10 mouse cellular contexts compared by ENCODE assay signal in genomic region chr2:32155614-32156013, GRCm38 (mm10). TPM values are rescaled to one million over a fixed set of nuclear protein-coding genes. Genes with fewer than 3 reads are reported as not detected.
DNase-seq lines count a peak whose midpoint lies in the region; ATAC-seq lines count a peak whose summit lies in the region.
"Had no signal": no experiment of that assay in that cellular context is flagged by ENCODE, and none has a peak within 500 bp of the region (broad histone marks: within the 10 kb centered on the region; RNA-seq: fewer than 3 reads in every experiment).

No protein-coding gene starts in this region.

- peak overlapping the region; percentile 87 for H3K4me2 ChIP-seq in heart, embryonic 14.5 days (ENCODE audit: low read length)
- H3K4me2 ChIP-seq in forebrain, embryonic 15.5 days (replicated peaks): 0 out of 2 replicates have a peak overlapping the region, but pooled peaks have one; percentile 2
- peak overlapping the region; percentile 100 for H3K4me2 ChIP-seq in midbrain, embryonic 13.5 days (replicated peaks)

- H3K36me3 ChIP-seq in heart, embryonic 14.5 days (ENCODE audit: control insufficient read depth, insufficient read depth, low read length): no peaks in the 10 kb centered on the region
- H3K36me3 ChIP-seq in forebrain, embryonic 15.5 days: no peaks in the 10 kb centered on the region
- H3K36me3 ChIP-seq in midbrain, embryonic 13.5 days: 0 out of 2 replicates have a peak, but pooled peaks cover 4% of the 10 kb centered on the region

- ATAC-seq in heart, embryonic 14.5 days (ENCODE audit: insufficient number of reproducible peaks, insufficient read depth, low FRiP score, low read depth): no peak
- ATAC-seq in CD4-positive, CD25-positive, alpha-beta regulatory T cell, adult 4 months: peak; percentile 59
- ATAC-seq in forebrain, embryonic 15.5 days (replicated peaks): no peak
- no peak for ATAC-seq in midbrain, embryonic 13.5 days

- H3K27ac ChIP-seq in heart, embryonic 14.5 days (replicated peaks in 1 of 2; ENCODE audit: control insufficient read depth in 1 of 2, insufficient read depth in 1 of 2, low read depth in 2 of 2, low read length in 2 of 2): no peak overlapping the region; a peak in 1 of 4 replicates
- 0 out of 2 replicates have a peak overlapping the region, but pooled peaks have one; percentile 9 for H3K27ac ChIP-seq in forebrain, embryonic 15.5 days (replicated peaks)
- peak overlapping the region; percentile 99; the same call in 1 of the 2 replicates for H3K27ac ChIP-seq in midbrain, embryonic 13.5 days

- intact Hi-C loops in left cerebral cortex, postnatal 25 days (cut with DNase I): no loop called here

- WGBS in heart, embryonic 14.5 days: 33% methylated on average over 6 of the region's 6 CpGs
- WGBS in forebrain, embryonic 15.5 days: 72% methylated on average over 6 of the region's 6 CpGs
- 60% methylated on average over 6 of the region's 6 CpGs for WGBS in midbrain, embryonic 13.5 days

- H3K4me1 ChIP-seq in heart, embryonic 14.5 days (ENCODE audit: control insufficient read depth in 2 of 2, insufficient read depth in 2 of 2, low read length in 2 of 2): peaks cover 63 to 85% of the 10 kb centered on the region in 2 experiments
- H3K4me1 ChIP-seq in forebrain, embryonic 15.5 days: peaks cover 79% of the 10 kb centered on the region
- peaks cover 87% of the 10 kb centered on the region for H3K4me1 ChIP-seq in midbrain, embryonic 13.5 days (replicated peaks)

- H3K27me3 ChIP-seq in heart, embryonic 14.5 days (ENCODE audit: control insufficient read depth, insufficient read depth, low read length): no peaks in the 10 kb centered on the region
- H3K27me3 ChIP-seq in forebrain, embryonic 15.5 days: no peaks in the 10 kb centered on the region
- no peaks in the 10 kb centered on the region for H3K27me3 ChIP-seq in midbrain, embryonic 13.5 days

- H3K9ac ChIP-seq in heart, embryonic 14.5 days (ENCODE audit: low read length): peak overlapping the region; percentile 41; the same call in 1 of the 2 replicates
- no peak overlapping the region for H3K9ac ChIP-seq in forebrain, embryonic 15.5 days (replicated peaks)
- 0 out of 2 replicates have a peak overlapping the region, but pooled peaks have one; percentile 55 for H3K9ac ChIP-seq in midbrain, embryonic 13.5 days (replicated peaks)

- no peaks in the 10 kb centered on the region for H3K9me3 ChIP-seq in heart, embryonic 14.5 days (ENCODE audit: control insufficient read depth, low read length)
- no peaks in the 10 kb centered on the region for H3K9me3 ChIP-seq in forebrain, embryonic 15.5 days
- no peaks in the 10 kb centered on the region for H3K9me3 ChIP-seq in midbrain, embryonic 13.5 days

- no peak overlapping the region for H3K4me3 ChIP-seq in heart, embryonic 14.5 days (ENCODE audit: control insufficient read depth in 1 of 2, insufficient read depth in 1 of 2, low read depth in 1 of 2, low read length in 2 of 2)
- H3K4me3 ChIP-seq in forebrain, embryonic 15.5 days: no peak overlapping the region
- H3K4me3 ChIP-seq in midbrain, embryonic 13.5 days (replicated peaks): no peak overlapping the region
- H3K4me3 ChIP-seq: erythroblast, embryonic 14.5 days had no signal

- no peak for DNase-seq in heart, postnatal 4 days
- DNase-seq in left cerebral cortex, postnatal 25 days (ENCODE audit: low spot score in 2 of 2): no peak
- DNase-seq in urinary bladder, postnatal 10 days (ENCODE audit: low spot score): no peak
- DNase-seq in urinary bladder, postnatal 4 days (ENCODE audit: low spot score in 2 of 2): no peak
- DNase-seq: kidney, adult 11 months had no signal

RNA-seq across cellular contexts. Expression of gene Prrc2b, which starts 4.7 kb away (rescaled TPM):
- 35.8 and 41.8 TPM in 2 replicates for polyA plus RNA-seq in heart, embryonic 14.5 days (2014; fragmentation: Nextera tagmentation; extraction: Ambion mirVana)
- total RNA-seq in heart, postnatal 4 days (2021): 100 to 1,000 TPM; 138 to 145 TPM
- 10 to 100 TPM; 31.7 to 32.9 TPM for polyA plus RNA-seq in CD4-positive, CD25-positive, alpha-beta regulatory T cell, adult 4 months (2017; shearing (Covaris generic))
- polyA plus RNA-seq in forebrain, embryonic 15.5 days (2015; fragmentation: Nextera tagmentation; extraction: Ambion mirVana): 76.2 and 88.8 TPM in 2 replicates
- polyA plus RNA-seq in midbrain, embryonic 13.5 days (2015; fragmentation: Nextera tagmentation; extraction: Ambion mirVana): 68.4 and 77.5 TPM in 2 replicates
- 100 to 1,000 TPM; 240 TPM for total RNA-seq in left cerebral cortex, postnatal 25 days (2021)

Comparison
In these comparisons a context has a peak if more than half of its experiments do, and no peak if none do; other contexts are left out.
1. H3K27ac ChIP-seq: peak in forebrain, embryonic 15.5 days (single experiment) and midbrain, embryonic 13.5 days (single experiment); none in heart, embryonic 14.5 days (0 of 2).
2. H3K4me2 ChIP-seq: peak in every context shown above with its lines; median percentile 100 in midbrain, embryonic 13.5 days; 87 in heart, embryonic 14.5 days; 2 in forebrain, embryonic 15.5 days.